Mouse (Mus musculus) midbrain, embryonic 13.5 days (tissue): Measurements from ENCODE around the gene Tgtp2. TPM values are rescaled to one million over a fixed set of nuclear protein-coding genes. Genes with fewer than 3 reads are reported as not detected.

ENCODE experiments used
- ATAC-seq: fragments of 200-750 bp; cut with Nextera tagmentation; 2 replicates; pipeline ENCODE4 v1.8.0; 2017; ENCODE audit warnings: mild to moderate bottlenecking, moderate TSS enrichment, moderate library complexity
- H3K27ac ChIP-seq: fragments of 300-500 bp; sonication (generic); 2 replicates; pipeline ENCODE4 v1.5.1; 2015; ENCODE audit warnings: inconsistent platforms, mild to moderate bottlenecking, moderate library complexity
- H3K27me3 ChIP-seq: fragments of 300-500 bp; sonication (generic); 2 replicates; pipeline ENCODE4 v1.6.1; 2015; ENCODE audit warnings: mild to moderate bottlenecking, inconsistent platforms
- H3K36me3 ChIP-seq: fragments of 300-500 bp; sonication (generic); 2 replicates; pipeline ENCODE4 v1.6.1; 2015; ENCODE audit warnings: mild to moderate bottlenecking, inconsistent platforms
- H3K4me1 ChIP-seq: fragments of 300-500 bp; sonication (generic); replicated peaks from 2 replicates; pipeline ENCODE4 v1.6.1; 2015; ENCODE audit warnings: inconsistent platforms
- H3K4me2 ChIP-seq: fragments of 300-500 bp; sonication (generic); replicated peaks from 2 replicates; pipeline ENCODE4 v1.6.1; 2015; ENCODE audit warnings: moderate library complexity, mild to moderate bottlenecking, inconsistent platforms
- H3K4me3 ChIP-seq: fragments of 300-500 bp; sonication (generic); replicated peaks from 2 replicates; pipeline ENCODE4 v1.5.1; 2015; ENCODE audit warnings: mild to moderate bottlenecking, inconsistent platforms
- H3K9ac ChIP-seq: fragments of 300-500 bp; sonication (generic); replicated peaks from 2 replicates; pipeline ENCODE4 v1.6.1; 2015; ENCODE audit warnings: mild to moderate bottlenecking, inconsistent platforms
- H3K9me3 ChIP-seq: fragments of 300-500 bp; sonication (generic); 2 replicates; pipeline ENCODE4 v1.6.1; 2016; ENCODE audit warnings: mild to moderate bottlenecking, inconsistent platforms
- whole genome bisulfite sequencing: fragments of 180-500 bp; shearing (Covaris S2); methylation state at CpG from one replicate; pipeline ENCODE4 v1.1.7; 2015; 5-methylcytosine and 5-hydroxymethylcytosine counted together
- polyA plus RNA-seq: library from polyadenylated mRNA; unstranded; fragments of >200 nt; fragmentation: Nextera tagmentation; extraction: Ambion mirVana; gene quantifications from 2 replicates; pipeline ENCODE4 v1.2.1, GENCODE M21; 2015

The Tgtp2 gene
- polyA plus RNA-seq, 1 experiment from 2014 or later: not detected

DNA sequence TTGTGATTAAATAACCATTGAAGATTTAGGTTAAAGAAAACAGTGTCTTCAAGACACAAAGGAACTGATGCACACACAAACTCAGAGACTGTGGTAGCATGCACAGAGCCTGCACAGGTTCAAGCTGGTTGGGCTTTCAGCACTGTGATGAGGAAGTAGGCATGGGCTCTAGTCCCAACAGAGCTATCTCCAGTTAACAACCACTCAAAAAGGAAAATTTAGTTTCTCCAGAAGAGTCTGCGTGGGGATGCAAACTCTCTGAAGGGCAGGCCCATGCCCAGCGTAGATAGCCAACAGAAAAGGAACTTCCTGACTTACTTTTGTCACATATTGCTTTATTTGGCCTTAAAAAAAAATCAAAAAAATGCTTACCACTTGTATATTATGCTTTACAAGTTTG is 28.8 kb upstream of the Tgtp2 start:
- no peaks in the 10 kb centered on the region for H3K9me3 ChIP-seq
- no peak for ATAC-seq
- WGBS: 100% methylated on average over 2 of the region's 2 CpGs
- no peak overlapping the region for H3K4me2 ChIP-seq
- H3K9ac ChIP-seq: no peak overlapping the region
- no peak overlapping the region for H3K4me3 ChIP-seq
- H3K27ac ChIP-seq: no peak overlapping the region
- no peaks in the 10 kb centered on the region for H3K27me3 ChIP-seq
- H3K36me3 ChIP-seq: no peaks in the 10 kb centered on the region
- H3K4me1 ChIP-seq: peaks cover 6% of the 10 kb centered on the region; the same call in 1 of the 2 replicates

- no peaks in the 10 kb centered on the region for H3K36me3 ChIP-seq
- H3K9me3 ChIP-seq: no peaks in the 10 kb centered on the region
- no peak overlapping the region for H3K4me3 ChIP-seq
- ATAC-seq: no peak
- no peak overlapping the region for H3K27ac ChIP-seq
- H3K9ac ChIP-seq: no peak overlapping the region
- peaks cover 6% of the 10 kb centered on the region; the same call in 1 of the 2 replicates for H3K4me1 ChIP-seq
- 96% methylated on average over 1 of the region's 1 CpGs for WGBS
- no peak overlapping the region for H3K4me2 ChIP-seq
- no peaks in the 10 kb centered on the region for H3K27me3 ChIP-seq
Measured at GRCm38 (mm10) chr11:49092053-49092586, 28.1 kb upstream of the Tgtp2 start.

- WGBS: 81% methylated on average over 4 of the region's 4 CpGs
- H3K36me3 ChIP-seq: no peaks in the 10 kb centered on the region
- no peaks in the 10 kb centered on the region for H3K27me3 ChIP-seq
- H3K9me3 ChIP-seq: no peaks in the 10 kb centered on the region
- peaks cover 6% of the 10 kb centered on the region; the same call in 1 of the 2 replicates for H3K4me1 ChIP-seq
- no peak overlapping the region for H3K4me2 ChIP-seq
- no peak overlapping the region for H3K4me3 ChIP-seq
- no peak overlapping the region for H3K9ac ChIP-seq
- ATAC-seq: no peak
- H3K27ac ChIP-seq: no peak overlapping the region
Measured at GRCm38 (mm10) chr11:49091171-49091570, 27.2 kb upstream of the Tgtp2 start.

GRCm38 (mm10) chr11:49090551-49090950 is 26.5 kb upstream of the Tgtp2 start:
- 91% methylated on average over 5 of the region's 5 CpGs for WGBS
- Histone ChIP-seq H3K9ac (no peak overlapping the region), H3K27ac (no peak overlapping the region), H3K36me3 (no peaks in the 10 kb centered on the region), H3K4me2 (no peak overlapping the region), H3K9me3 (no peaks in the 10 kb centered on the region), H3K27me3 (no peaks in the 10 kb centered on the region), H3K4me3 (no peak overlapping the region), H3K4me1 (peaks cover 6% of the 10 kb centered on the region; the same call in 1 of the 2 replicates)
- no peak for ATAC-seq

GRCm38 (mm10) chr11:49089735-49090507 is 25.9 kb upstream of the Tgtp2 start:
- H3K4me1 ChIP-seq: peaks cover 6% of the 10 kb centered on the region; the same call in 1 of the 2 replicates
- 80% methylated on average over 3 of the region's 3 CpGs for WGBS
- H3K9me3 ChIP-seq: no peaks in the 10 kb centered on the region
- no peak overlapping the region for H3K4me3 ChIP-seq
- no peaks in the 10 kb centered on the region for H3K27me3 ChIP-seq
- H3K27ac ChIP-seq: no peak overlapping the region
- ATAC-seq: no peak
- no peak overlapping the region for H3K9ac ChIP-seq
- no peak overlapping the region for H3K4me2 ChIP-seq
- no peaks in the 10 kb centered on the region for H3K36me3 ChIP-seq

GRCm38 (mm10) chr11:49088990-49089652 is 25.1 kb upstream of the Tgtp2 start:
- 87% methylated on average over 5 of the region's 5 CpGs for WGBS
- no peaks in the 10 kb centered on the region for H3K27me3 ChIP-seq
- H3K9ac ChIP-seq: no peak overlapping the region
- peaks cover 6% of the 10 kb centered on the region; the same call in 1 of the 2 replicates for H3K4me1 ChIP-seq
- ATAC-seq: no peak
- H3K27ac ChIP-seq: no peak overlapping the region
- no peaks in the 10 kb centered on the region for H3K36me3 ChIP-seq
- H3K4me2 ChIP-seq: no peak overlapping the region
- H3K9me3 ChIP-seq: no peaks in the 10 kb centered on the region
- H3K4me3 ChIP-seq: no peak overlapping the region

GRCm38 (mm10) chr11:49087830-49088616 is 24.0 kb upstream of the Tgtp2 start:
- no peak for ATAC-seq
- H3K4me1 ChIP-seq: peaks cover 6% of the 10 kb centered on the region; the same call in 1 of the 2 replicates
- no peaks in the 10 kb centered on the region for H3K9me3 ChIP-seq
- no peak overlapping the region for H3K27ac ChIP-seq
- no peaks in the 10 kb centered on the region for H3K27me3 ChIP-seq
- no peak overlapping the region for H3K4me3 ChIP-seq
- H3K36me3 ChIP-seq: no peaks in the 10 kb centered on the region
- peak overlapping the region; percentile 17; the same call in 1 of the 2 replicates for H3K4me2 ChIP-seq
- H3K9ac ChIP-seq: no peak overlapping the region
- WGBS: 45% methylated on average over 22 of the region's 22 CpGs

DNA sequence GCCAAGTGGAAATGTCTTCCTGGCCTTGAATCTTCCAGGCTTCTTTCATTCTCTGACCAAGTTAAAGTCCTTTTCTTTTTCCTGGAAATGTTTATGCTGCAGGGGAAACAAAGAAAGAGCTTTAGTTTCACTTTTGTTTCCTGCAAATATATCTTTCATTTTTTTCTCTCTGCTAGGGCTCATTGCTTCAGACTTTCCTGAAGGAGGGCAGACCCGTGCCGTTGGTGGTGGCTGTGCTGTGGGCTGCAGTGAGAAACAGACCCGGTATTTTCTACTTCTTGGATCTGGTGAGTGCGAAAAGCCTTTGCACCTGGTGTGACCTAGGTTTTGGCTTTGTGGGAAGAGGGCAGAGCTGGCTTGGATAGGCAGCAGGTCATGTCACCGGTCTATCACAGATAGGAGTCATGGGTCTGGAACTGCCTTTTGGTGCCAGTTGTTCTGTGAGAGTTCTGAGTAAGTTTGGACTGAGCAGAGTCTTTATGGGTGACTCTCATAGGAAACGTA is 22.9 kb upstream of the Tgtp2 start:
- Histone ChIP-seq H3K9ac (no peak overlapping the region), H3K36me3 (no peaks in the 10 kb centered on the region), H3K4me2 (no peak overlapping the region), H3K4me3 (no peak overlapping the region), H3K27me3 (no peaks in the 10 kb centered on the region), H3K9me3 (no peaks in the 10 kb centered on the region), H3K4me1 (peaks cover 6% of the 10 kb centered on the region; the same call in 1 of the 2 replicates), H3K27ac (no peak overlapping the region)
- 85% methylated on average over 6 of the region's 6 CpGs for WGBS
- no peak for ATAC-seq

GRCm38 (mm10) chr11:49084875-49085274 is 20.9 kb upstream of the Tgtp2 start:
- Histone ChIP-seq H3K9me3 (no peaks in the 10 kb centered on the region), H3K4me3 (no peak overlapping the region), H3K36me3 (no peaks in the 10 kb centered on the region), H3K9ac (no peak overlapping the region), H3K4me1 (peaks cover 6% of the 10 kb centered on the region; the same call in 1 of the 2 replicates), H3K27ac (no peak overlapping the region), H3K27me3 (no peaks in the 10 kb centered on the region), H3K4me2 (no peak overlapping the region)
- ATAC-seq: no peak
- 52% methylated on average over 3 of the region's 3 CpGs for WGBS

DNA sequence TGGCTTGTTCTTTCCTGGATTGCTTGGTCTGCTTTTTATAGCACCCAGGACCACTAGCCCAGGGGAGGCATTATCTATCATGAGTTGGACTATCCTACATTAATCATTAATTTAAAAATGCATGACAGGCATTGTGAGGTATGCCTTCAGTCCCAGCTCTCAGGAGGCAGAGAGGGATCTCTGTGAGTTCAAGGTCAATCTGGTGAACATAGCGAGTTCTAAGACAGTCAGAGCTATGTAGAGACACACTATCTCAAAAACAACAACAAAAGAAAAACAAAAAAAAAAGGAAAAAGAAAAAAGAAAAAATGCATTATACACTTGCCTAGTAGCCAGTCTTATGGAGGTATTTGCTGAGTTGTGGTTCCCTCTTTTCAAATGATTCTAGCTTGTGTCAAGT is 20.4 kb upstream of the Tgtp2 start:
- no peaks in the 10 kb centered on the region for H3K36me3 ChIP-seq
- WGBS: 87% methylated on average over 1 of the region's 1 CpGs
- H3K27me3 ChIP-seq: no peaks in the 10 kb centered on the region
- peaks cover 6% of the 10 kb centered on the region; the same call in 1 of the 2 replicates for H3K4me1 ChIP-seq
- ATAC-seq: no peak
- H3K9me3 ChIP-seq: no peaks in the 10 kb centered on the region
- no peak overlapping the region for H3K4me2 ChIP-seq
- no peak overlapping the region for H3K4me3 ChIP-seq
- no peak overlapping the region for H3K27ac ChIP-seq
- H3K9ac ChIP-seq: no peak overlapping the region

DNA sequence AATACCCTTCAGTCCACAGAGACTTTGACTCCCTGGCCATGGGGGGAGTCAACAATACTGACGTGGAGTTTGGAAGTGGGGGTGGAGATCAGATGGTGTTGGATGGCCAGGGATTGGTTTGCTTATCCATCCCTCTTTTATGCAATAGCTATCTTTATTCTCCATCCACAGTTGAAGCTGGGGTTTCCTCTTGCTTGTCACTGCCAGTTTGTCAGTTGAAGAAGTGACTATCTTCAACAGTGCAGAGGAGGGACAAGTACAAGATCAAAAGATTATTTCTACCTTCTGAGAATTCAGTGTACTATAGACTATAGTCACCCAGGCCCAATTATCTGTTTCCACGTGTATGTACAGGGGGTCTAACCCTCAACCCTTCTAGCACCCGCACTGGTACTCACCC is 19.8 kb upstream of the Tgtp2 start:
- Histone ChIP-seq H3K36me3 (no peaks in the 10 kb centered on the region), H3K4me1 (peaks cover 6% of the 10 kb centered on the region; the same call in 1 of the 2 replicates), H3K27ac (no peak overlapping the region), H3K9me3 (no peaks in the 10 kb centered on the region), H3K27me3 (no peaks in the 10 kb centered on the region), H3K4me3 (no peak overlapping the region), H3K4me2 (no peak overlapping the region), H3K9ac (no peak overlapping the region)
- WGBS: 84% methylated on average over 3 of the region's 3 CpGs
- no peak for ATAC-seq
